Mouse (Mus musculus) gastrocnemius, adult 8-10 months (tissue): ENCODE results near the gene Syne3. TPM values are rescaled to one million over a fixed set of nuclear protein-coding genes. Genes with fewer than 3 reads are reported as not detected.

Source experiments
- DNase-seq, 2 experiments: peaks; one replicate each; pipeline ENCODE4 v3.0.0; 2022; ENCODE audit warnings: low spot score in 2 of 2
- total RNA-seq, 4 experiments: library from RNA; stranded (reverse); gene quantifications; 2 replicates each; pipeline ENCODE4 v1.2.4; 2022

Gene Syne3
- total RNA-seq, 4 experiments from 2014 or later, result 2.9 to 5.0 (median 3.6) TPM

GRCm38 (mm10) chr12:105025947-105026586 lies 16.5 kb upstream of the Syne3 start:
- DNase-seq, result no peak

- peak; percentile 47 to 53 for DNase-seq
Measured at GRCm38 (mm10) chr12:105025271-105025946, 15.8 kb upstream of the Syne3 start.

GRCm38 (mm10) chr12:105022776-105023175 lies 13.2 kb upstream of the Syne3 start:
- DNase-seq, result no peak

GRCm38 (mm10) chr12:105022141-105022540 lies 12.5 kb upstream of the Syne3 start:
- DNase-seq, result no peak

GRCm38 (mm10) chr12:105021441-105022069 lies 11.9 kb upstream of the Syne3 start:
- DNase-seq, result no peak

GRCm38 (mm10) chr12:105019359-105020219 lies 10.0 kb upstream of the Syne3 start:
- no peak for DNase-seq

GRCm38 (mm10) chr12:105016639-105017038 lies 7.0 kb upstream of the Syne3 start:
- DNase-seq, result no peak

- DNase-seq, result no peak
Measured at GRCm38 (mm10) chr12:105016199-105016598, 6.6 kb upstream of the Syne3 start.

GRCm38 (mm10) chr12:105013065-105013464 lies 3.5 kb upstream of the Syne3 start:
- DNase-seq, result peak; percentile 62 to 70

GRCm38 (mm10) chr12:105012314-105012713 lies 2.7 kb upstream of the Syne3 start:
- no peak for DNase-seq

- DNase-seq, result no peak
Measured at GRCm38 (mm10) chr12:105011589-105011988, 2.0 kb upstream of the Syne3 start.

- DNase-seq, result no peak
Measured at GRCm38 (mm10) chr12:105010213-105010790, 693 bp upstream of the Syne3 start.

GRCm38 (mm10) chr12:105008752-105009178 lies 844 bp downstream of the Syne3 start:
- DNase-seq, result peak in 1 of 2 experiments; percentile 46

- DNase-seq, result no peak
Measured at GRCm38 (mm10) chr12:105008150-105008549, 1.5 kb downstream of the Syne3 start.

- DNase-seq, result no peak
Measured at GRCm38 (mm10) chr12:105005715-105005972, 4.0 kb downstream of the Syne3 start.

- DNase-seq, result no peak
Measured at GRCm38 (mm10) chr12:105004956-105005714, 4.5 kb downstream of the Syne3 start.

GRCm38 (mm10) chr12:105003715-105004114 lies 5.9 kb downstream of the Syne3 start:
- no peak for DNase-seq

- DNase-seq, result no peak
Measured at GRCm38 (mm10) chr12:105003158-105003557, 6.5 kb downstream of the Syne3 start.

GRCm38 (mm10) chr12:105002340-105003132 lies 7.1 kb downstream of the Syne3 start:
- no peak for DNase-seq

- no peak for DNase-seq
Measured at GRCm38 (mm10) chr12:105001317-105001716, 8.3 kb downstream of the Syne3 start.
